28 mouse cellular contexts compared by ENCODE assay signal in the genomic region with DNA sequence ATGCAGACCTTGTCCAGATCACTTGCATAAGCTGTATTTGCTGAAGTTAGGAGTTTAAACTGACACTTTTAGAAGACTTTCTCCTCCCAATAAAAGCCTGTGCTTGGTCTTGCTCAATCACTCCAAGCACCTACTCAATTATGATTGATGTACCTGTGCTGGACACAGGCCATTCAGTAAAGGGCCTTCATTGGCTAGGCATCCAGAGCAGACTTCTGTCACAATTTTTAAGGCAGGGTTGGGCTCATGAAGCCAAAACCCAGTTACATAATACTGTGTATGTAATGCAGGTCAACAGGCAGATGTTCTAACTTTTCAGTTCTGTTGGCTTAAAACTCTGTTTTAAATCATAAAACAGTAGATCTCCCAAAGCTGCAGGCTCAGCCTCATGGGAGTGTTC. TPM values are rescaled to one million over a fixed set of nuclear protein-coding genes. Genes with fewer than 3 reads are reported as not detected.
DNase-seq lines count a peak whose midpoint lies in the region; ATAC-seq and TF ChIP-seq lines count a peak whose summit lies in the region.
"Had no signal": no experiment of that assay in that cellular context is flagged by ENCODE, and none has a peak within 500 bp of the region (broad histone marks: within the 10 kb centered on the region; RNA-seq: fewer than 3 reads in every experiment).

No protein-coding gene starts in this region.

- no peak for TF ChIP-seq CTCF in liver, postnatal 0 days (IDR thresholded peaks at IDR 0.05; ENCODE audit: low read depth)

- DNase-seq in liver, postnatal 0 days: no peak
- DNase-seq in liver: no peak
- DNase-seq in lung, postnatal 36 days: peak; percentile 49
- DNase-seq in lung, postnatal 4 days: no peak
- DNase-seq in adipocyte (ENCODE audit: low spot score): peak; percentile 82
- DNase-seq in gonadal fat pad, adult 2 months (ENCODE audit: low read depth): peak; percentile 91
- DNase-seq in right cerebral cortex, adult 18-20 months: no peak
- DNase-seq: adrenal gland, postnatal 14 days; cerebellum, adult 11 months; cerebellum, adult 2 months; cerebellum, adult 9-11 months; cerebellum, postnatal 25 days; gastrocnemius, postnatal 25 days; heart, adult 18-20 months; heart, postnatal 14 days; heart, postnatal 4 days had no signal

- H3K27ac ChIP-seq in liver, postnatal 0 days (ENCODE audit: low read depth): no peak overlapping the region
- H3K27ac ChIP-seq: embryonic facial prominence, embryonic 12.5 days; embryonic facial prominence, embryonic 15.5 days; forebrain, embryonic 12.5 days; forebrain, embryonic 15.5 days; heart, embryonic 13.5 days; hindbrain, embryonic 14.5 days; hindbrain, postnatal 0 days had no signal

- no peak for TF ChIP-seq EP300 in liver, postnatal 0 days (IDR thresholded peaks at IDR 0.05; ENCODE audit: low read depth)

- no peak overlapping the region for H3K9ac ChIP-seq in liver, postnatal 0 days (replicated peaks)
- H3K9ac ChIP-seq: embryonic facial prominence, embryonic 12.5 days; embryonic facial prominence, embryonic 15.5 days; forebrain, embryonic 12.5 days; forebrain, embryonic 15.5 days; heart, embryonic 13.5 days; hindbrain, embryonic 14.5 days had no signal

- no peak overlapping the region for H3K4me2 ChIP-seq in liver, postnatal 0 days (ENCODE audit: low read depth, low read length)
- H3K4me2 ChIP-seq: embryonic facial prominence, embryonic 12.5 days; embryonic facial prominence, embryonic 15.5 days; forebrain, embryonic 12.5 days; forebrain, embryonic 15.5 days; heart, embryonic 13.5 days; hindbrain, embryonic 14.5 days had no signal

- no peak overlapping the region for H3K4me3 ChIP-seq in liver, postnatal 0 days (ENCODE audit: low read depth, low read length)
- H3K4me3 ChIP-seq: embryonic facial prominence, embryonic 12.5 days; embryonic facial prominence, embryonic 15.5 days; forebrain, embryonic 12.5 days; forebrain, embryonic 15.5 days; heart, embryonic 13.5 days had no signal

- no peaks in the 10 kb centered on the region for H3K4me1 ChIP-seq in liver, postnatal 0 days (ENCODE audit: insufficient read depth)
- H3K4me1 ChIP-seq: embryonic facial prominence, embryonic 12.5 days; embryonic facial prominence, embryonic 15.5 days; forebrain, embryonic 12.5 days; forebrain, embryonic 15.5 days; heart, embryonic 13.5 days had no signal

- no peaks in the 10 kb centered on the region for H3K9me3 ChIP-seq in liver, postnatal 0 days (ENCODE audit: low read length)
- H3K9me3 ChIP-seq: embryonic facial prominence, embryonic 12.5 days; embryonic facial prominence, embryonic 15.5 days; forebrain, embryonic 12.5 days; forebrain, embryonic 15.5 days; heart, embryonic 13.5 days had no signal

- no peaks in the 10 kb centered on the region for H3K27me3 ChIP-seq in liver, postnatal 0 days (ENCODE audit: insufficient read depth, low read length)
- H3K27me3 ChIP-seq: embryonic facial prominence, embryonic 12.5 days; embryonic facial prominence, embryonic 15.5 days; forebrain, embryonic 12.5 days; forebrain, embryonic 15.5 days; heart, embryonic 13.5 days had no signal

- H3K36me3 ChIP-seq in liver, postnatal 0 days (replicated peaks; ENCODE audit: insufficient read depth, low read length): no peaks in the 10 kb centered on the region
- H3K36me3 ChIP-seq: embryonic facial prominence, embryonic 12.5 days; embryonic facial prominence, embryonic 15.5 days; forebrain, embryonic 12.5 days; forebrain, embryonic 15.5 days; heart, embryonic 13.5 days had no signal

- ATAC-seq in liver, postnatal 0 days: peak; percentile 57; the same call in 1 of the 2 replicates
- ATAC-seq: activated CD4-positive, CD25-positive, alpha-beta regulatory T cell, adult 4 months; CD4-positive, CD25-positive, alpha-beta regulatory T cell, adult 4 months; forebrain, embryonic 15.5 days; hindbrain, postnatal 0 days; inflammation-experienced regulatory T-cells, adult 6 months had no signal

RNA-seq across cellular contexts. Expression of gene Wfdc18, which starts 12.0 kb away (rescaled TPM):
- polyA plus RNA-seq in liver, postnatal 0 days (2015; fragmentation: Nextera tagmentation; extraction: Ambion mirVana): 0.38 and 0.76 TPM in 2 replicates
- polyA plus RNA-seq in gonadal fat pad, adult 2 months (2012; rRNA removed): 0.28 TPM in 1 of 2 replicates, not detected in the other
- polyA plus RNA-seq: activated CD4-positive, CD25-positive, alpha-beta regulatory T cell, adult 4 months; C2C12; CD4-positive, CD25-positive, alpha-beta regulatory T cell, adult 4 months; embryonic facial prominence, embryonic 12.5 days; forebrain, embryonic 12.5 days; forebrain, embryonic 15.5 days; hindbrain, embryonic 11.5 days; hindbrain, embryonic 14.5 days; hindbrain, postnatal 0 days; inflammation-experienced regulatory T-cells, adult 6 months had no signal

RNA-seq across cellular contexts. Expression of gene Wfdc17, which starts 17.0 kb away (rescaled TPM):
- polyA plus RNA-seq in liver, postnatal 0 days (2015; fragmentation: Nextera tagmentation; extraction: Ambion mirVana): 42.1 and 42.6 TPM in 2 replicates
- 9.9 and 15.9 TPM in 2 replicates for polyA plus RNA-seq in gonadal fat pad, adult 2 months (2012; rRNA removed)
- polyA plus RNA-seq: activated CD4-positive, CD25-positive, alpha-beta regulatory T cell, adult 4 months; C2C12; CD4-positive, CD25-positive, alpha-beta regulatory T cell, adult 4 months; embryonic facial prominence, embryonic 12.5 days; forebrain, embryonic 12.5 days; forebrain, embryonic 15.5 days had no signal

RNA-seq across cellular contexts. Expression of gene Wfdc21, which starts 26.0 kb away (rescaled TPM):
- 108 and 117 TPM in 2 replicates for polyA plus RNA-seq in liver, postnatal 0 days (2015; fragmentation: Nextera tagmentation; extraction: Ambion mirVana)
- 82.2 and 198 TPM in 2 replicates for polyA plus RNA-seq in gonadal fat pad, adult 2 months (2012; rRNA removed)
- polyA plus RNA-seq: activated CD4-positive, CD25-positive, alpha-beta regulatory T cell, adult 4 months; C2C12; CD4-positive, CD25-positive, alpha-beta regulatory T cell, adult 4 months; embryonic facial prominence, embryonic 12.5 days; forebrain, embryonic 12.5 days; forebrain, embryonic 15.5 days; heart, embryonic 13.5 days; hindbrain, embryonic 11.5 days; hindbrain, embryonic 14.5 days; inflammation-experienced regulatory T-cells, adult 6 months had no signal

RNA-seq across cellular contexts. Expression of gene Heatr6, which starts 32.7 kb away (rescaled TPM):
- 5.6 and 6.0 TPM in 2 replicates for polyA plus RNA-seq in liver, postnatal 0 days (2015; fragmentation: Nextera tagmentation; extraction: Ambion mirVana)
- 15.9 and 16.0 TPM in 2 replicates for polyA plus RNA-seq in gonadal fat pad, adult 2 months (2012; rRNA removed)

RNA-seq across cellular contexts. Expression of gene Ccl4, which starts 58.4 kb away (rescaled TPM):
- polyA plus RNA-seq in liver, postnatal 0 days (2015; fragmentation: Nextera tagmentation; extraction: Ambion mirVana): 1.6 and 1.8 TPM in 2 replicates
- polyA plus RNA-seq in gonadal fat pad, adult 2 months (2012; rRNA removed): 0.66 and 1.2 TPM in 2 replicates
- polyA plus RNA-seq: C2C12; forebrain, embryonic 12.5 days had no signal

Comparison
In these comparisons a context has a peak if more than half of its experiments do, and no peak if none do; other contexts are left out.
1. DNase-seq: peak in lung, postnatal 36 days (single experiment), adipocyte (single experiment) and gonadal fat pad, adult 2 months (single experiment); none in liver, postnatal 0 days (single experiment), liver (single experiment), lung, postnatal 4 days (0 of 2) and right cerebral cortex, adult 18-20 months (single experiment).